Mouse (Mus musculus) forebrain, embryonic 14.5 days (tissue): ENCODE results near the gene Socs3. TPM values are rescaled to one million over a fixed set of nuclear protein-coding genes. Genes with fewer than 3 reads are reported as not detected.

Experiments used
- ATAC-seq: fragments of 200-750 bp; cut with Nextera tagmentation; 2 replicates; pipeline ENCODE4 v1.8.0; 2017; ENCODE audit warnings: mild to moderate bottlenecking, moderate library complexity
- DNase-seq: peaks from one replicate; pipeline ENCODE4 v3.0.0-alpha.2; 2015; ENCODE audit warnings: low spot score
- H3K27ac ChIP-seq: fragments of 300-500 bp; sonication (generic); 2 replicates; pipeline ENCODE4 v1.5.1; 2014; ENCODE audit warnings: low read depth, mild to moderate bottlenecking, control low read depth, low read length, moderate library complexity
- H3K27me3 ChIP-seq: fragments of 300-500 bp; sonication (generic); replicated peaks from 2 replicates; pipeline ENCODE4 v1.6.1; 2014; ENCODE audit warnings: low read length, control low read depth, mixed read lengths; ENCODE audit not compliant: control insufficient read depth, insufficient read depth
- H3K36me3 ChIP-seq: fragments of 300-500 bp; sonication (generic); 2 replicates; pipeline ENCODE4 v1.6.1; 2014; ENCODE audit warnings: low read length, control low read depth; ENCODE audit not compliant: control insufficient read depth, insufficient read depth
- H3K4me1 ChIP-seq: fragments of 300-500 bp; sonication (generic); 2 replicates; pipeline ENCODE4 v1.6.1; 2014; ENCODE audit warnings: antibody characterized with exemption, low read length, control low read depth; ENCODE audit not compliant: control insufficient read depth, insufficient read depth
- H3K4me2 ChIP-seq: fragments of 300-500 bp; sonication (generic); 2 replicates; pipeline ENCODE4 v1.6.1; 2014; ENCODE audit warnings: mild to moderate bottlenecking, control low read depth, low read length
- H3K4me3 ChIP-seq: fragments of 300-500 bp; sonication (generic); 2 replicates; pipeline ENCODE4 v1.5.1; 2014; ENCODE audit warnings: low read depth, low read length, control low read depth
- H3K9ac ChIP-seq: fragments of 300-500 bp; sonication (generic); 2 replicates; pipeline ENCODE4 v1.6.1; 2014; ENCODE audit warnings: mild to moderate bottlenecking, low read length, control low read depth, moderate library complexity
- H3K9me3 ChIP-seq: fragments of 300-500 bp; sonication (generic); replicated peaks from 2 replicates; pipeline ENCODE4 v1.6.1; 2016; ENCODE audit warnings: low read length, control low read depth, mixed read lengths; ENCODE audit not compliant: control insufficient read depth
- WGBS: fragments of 180-500 bp; shearing (Covaris S2); extraction: QIAGEN DNeasy Blood & Tissue Kit; methylation state at CpG from one replicate; pipeline ENCODE4 v1.1.7; 2014; 5-methylcytosine and 5-hydroxymethylcytosine counted together
- polyA plus RNA-seq: library from polyadenylated mRNA; unstranded; fragments of >200 nt; fragmentation: Nextera tagmentation; extraction: Ambion mirVana; gene quantifications from 2 replicates; pipeline ENCODE4 v1.2.1, GENCODE M21; 2014

Socs3 gene
- 8.1 and 8.7 TPM in 2 replicates for polyA plus RNA-seq

DNA sequence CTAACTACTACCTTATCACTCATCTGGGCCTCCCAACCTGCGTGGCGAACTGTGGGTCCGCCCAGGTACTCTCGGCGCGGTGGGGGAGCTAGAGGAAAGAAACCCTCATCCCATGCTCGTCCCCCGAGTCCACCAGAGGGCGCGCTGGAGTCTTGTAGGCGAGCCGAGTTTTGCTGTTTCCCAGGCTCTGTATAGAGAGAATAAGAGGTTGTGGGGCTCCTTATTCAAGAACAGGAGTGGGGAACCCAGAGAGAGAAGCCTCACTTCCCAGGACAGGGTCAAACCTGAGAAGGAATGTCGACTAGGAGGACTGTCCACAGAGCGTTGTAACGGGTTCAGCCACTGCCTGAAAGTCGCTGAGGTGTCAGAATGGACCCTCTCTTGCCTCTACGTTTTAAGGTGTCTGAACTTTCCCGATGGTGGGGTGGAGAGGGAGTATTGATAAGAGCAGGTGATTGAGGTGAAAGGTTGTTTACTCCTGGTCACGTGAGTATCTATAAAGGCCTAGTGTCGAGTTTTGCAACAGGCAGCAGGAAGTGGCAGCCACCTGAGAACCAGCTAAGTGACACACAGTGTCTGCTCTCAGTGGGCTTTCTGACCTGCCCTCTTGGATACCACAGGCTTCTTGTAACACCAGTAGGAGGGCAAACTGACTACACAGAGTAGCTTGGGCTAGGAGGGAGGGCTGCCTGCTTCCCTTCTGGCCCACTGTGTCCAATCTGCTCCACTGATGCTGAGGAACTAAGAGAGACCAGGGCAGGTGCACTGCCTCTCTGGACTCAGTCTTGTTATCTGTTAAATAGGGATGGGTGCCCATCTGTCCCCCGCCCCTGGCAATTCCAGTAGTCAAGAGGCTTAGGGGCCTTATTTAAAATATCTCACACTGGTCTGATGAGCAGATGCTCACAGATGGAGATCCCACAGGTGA lies at the start of gene Socs3:
Gene Socs3 (minus strand): TSS at position 103 of the 928 bp plus-strand sequence.
- H3K4me2 ChIP-seq: peak within 1 kb of the TSS; percentile 98
- no peaks in the 10 kb centered on the region; the same call in 1 of the 2 replicates for H3K27me3 ChIP-seq
- peak within 1 kb of the TSS; percentile 84 for H3K9ac ChIP-seq
- WGBS: 10% methylated on average over 21 of the region's 21 CpGs
- H3K4me1 ChIP-seq: peaks cover 32% of the 10 kb centered on the region
- peak within 1 kb of the TSS; percentile 92 for H3K27ac ChIP-seq
- H3K4me3 ChIP-seq: peak within 1 kb of the TSS; percentile 76
- no peaks in the 10 kb centered on the region for H3K9me3 ChIP-seq
- peaks cover 6% of the 10 kb centered on the region; the same call in 1 of the 2 replicates for H3K36me3 ChIP-seq
- ATAC-seq (peak; percentile 32), DNase-seq (peak; percentile 95)

DNA sequence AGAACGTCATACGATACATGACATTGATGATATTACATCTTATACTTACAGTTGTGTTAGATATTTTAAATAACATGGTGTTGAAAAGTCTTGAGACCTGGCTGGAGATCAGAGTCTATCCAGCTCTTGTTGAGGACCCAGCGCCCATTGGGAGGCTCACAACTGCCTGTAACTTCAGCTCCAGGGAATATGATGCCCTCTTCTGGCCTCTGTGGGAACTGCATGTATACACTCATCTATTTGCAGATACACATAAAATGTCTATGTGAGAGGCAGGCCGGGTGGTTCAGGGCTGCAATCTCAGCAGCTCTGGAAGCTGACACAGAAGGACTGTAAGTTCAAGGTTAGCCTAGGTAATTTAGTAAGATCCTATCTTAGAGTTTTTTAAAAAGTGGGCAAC lies 48.5 kb upstream of the Socs3 start:
- H3K36me3 ChIP-seq: peaks cover 40% of the 10 kb centered on the region
- H3K4me1 ChIP-seq: no peaks in the 10 kb centered on the region
- no peaks in the 10 kb centered on the region for H3K27me3 ChIP-seq
- DNase-seq: no peak
- ATAC-seq: no peak
- 92% methylated on average over 4 of the region's 4 CpGs for WGBS
- H3K27ac ChIP-seq: no peak overlapping the region
- no peak overlapping the region for H3K9ac ChIP-seq
- no peak overlapping the region for H3K4me3 ChIP-seq
- H3K4me2 ChIP-seq: no peak overlapping the region
- no peaks in the 10 kb centered on the region for H3K9me3 ChIP-seq

DNA sequence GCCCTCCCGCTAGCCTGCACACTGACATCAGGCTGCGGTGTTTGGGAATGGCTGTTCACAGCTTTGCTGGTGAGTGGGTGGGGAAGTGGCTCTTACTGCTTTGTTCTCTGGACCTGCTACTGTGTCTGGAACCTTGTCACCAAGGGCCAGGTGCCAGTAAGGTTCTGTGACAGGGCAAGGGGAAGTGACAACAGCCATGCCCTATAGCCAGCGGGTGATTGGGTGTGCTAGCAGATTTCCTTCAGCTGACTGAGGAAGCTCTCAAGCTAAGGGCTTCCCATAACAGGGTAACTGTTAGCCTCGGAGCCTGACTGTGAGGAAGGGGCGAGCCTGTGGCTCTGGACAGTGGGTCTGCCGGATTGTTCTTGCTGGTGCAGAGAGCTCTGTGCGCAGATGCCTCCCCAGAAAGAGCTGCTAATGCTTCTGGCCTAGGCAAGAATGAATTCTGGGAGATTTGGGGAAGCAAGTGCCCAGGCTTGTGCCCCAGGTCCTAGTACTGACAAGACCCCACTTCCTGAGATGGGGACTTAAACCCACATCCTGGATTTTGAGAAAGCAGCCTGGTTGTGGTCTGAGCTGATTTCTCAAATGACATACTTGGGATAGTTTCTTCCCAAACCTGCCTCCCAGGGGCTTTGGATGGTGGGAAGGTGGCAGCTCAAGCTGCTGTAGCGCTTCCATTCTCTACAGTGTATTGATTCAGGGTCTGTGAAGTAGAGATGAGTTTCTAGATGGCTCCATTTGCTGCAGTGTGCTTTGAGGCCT lies 45.7 kb upstream of the Socs3 start:
- Histone ChIP-seq H3K36me3 (peaks cover 46% of the 10 kb centered on the region), H3K4me3 (no peak overlapping the region), H3K9me3 (no peaks in the 10 kb centered on the region), H3K4me2 (no peak overlapping the region), H3K27ac (no peak overlapping the region), H3K9ac (no peak overlapping the region), H3K27me3 (no peaks in the 10 kb centered on the region), H3K4me1 (no peaks in the 10 kb centered on the region)
- WGBS: 94% methylated on average over 8 of the region's 8 CpGs
- ATAC-seq (no peak), DNase-seq (no peak)

DNA sequence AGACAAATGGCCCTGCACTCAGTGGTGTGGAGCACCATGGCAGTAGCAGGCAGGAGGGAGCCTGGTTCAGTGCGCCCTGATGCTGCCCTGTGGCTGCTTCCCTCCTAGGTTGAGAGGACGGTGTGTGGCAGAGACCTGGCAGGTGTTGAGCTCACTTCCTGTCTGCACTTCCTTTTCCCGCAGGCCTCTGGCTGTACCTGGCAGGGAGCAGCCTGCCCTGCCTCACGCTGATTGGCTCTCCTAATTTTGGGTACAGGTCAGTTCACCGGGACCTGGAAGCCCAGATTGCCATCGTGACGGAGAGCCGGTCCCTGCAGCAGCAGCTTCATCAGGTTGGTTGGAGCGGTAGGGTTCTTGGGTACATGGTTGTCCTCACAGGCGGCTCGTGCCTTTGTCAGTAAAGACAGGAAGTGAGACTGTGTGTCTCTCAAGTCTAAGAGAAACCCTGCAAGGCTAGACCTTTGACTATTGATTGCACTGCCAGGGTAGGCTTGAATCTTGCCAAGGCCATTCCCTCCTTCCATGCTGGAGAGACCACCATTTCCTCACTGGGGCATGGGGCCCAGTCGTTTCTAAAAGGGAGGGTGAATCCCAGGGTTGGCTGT lies 44.6 kb upstream of the Socs3 start:
- no peak overlapping the region for H3K27ac ChIP-seq

DNA sequence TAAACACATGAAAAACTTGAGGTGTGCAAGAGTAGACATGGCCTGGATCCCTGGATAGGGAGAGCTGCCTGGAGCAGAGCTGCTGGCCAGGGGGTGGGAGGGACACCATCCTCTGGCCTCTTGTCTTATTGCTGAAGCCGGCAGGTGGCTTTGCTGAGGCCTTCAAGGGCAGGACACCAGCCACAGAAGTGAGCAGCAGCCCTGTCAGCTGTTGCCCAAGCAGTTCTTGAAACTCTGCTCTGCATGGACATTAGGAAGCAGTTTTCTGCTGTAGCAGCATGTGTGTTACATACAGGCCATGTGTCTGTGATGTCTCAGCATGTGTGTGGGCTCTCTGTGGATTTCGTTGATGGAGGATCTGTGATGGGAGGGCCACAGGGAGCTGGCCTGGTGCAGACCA lies 43.5 kb upstream of the Socs3 start:
- 72% methylated on average over 2 of the region's 2 CpGs for WGBS
- Histone ChIP-seq H3K27ac (no peak overlapping the region), H3K9me3 (no peaks in the 10 kb centered on the region), H3K4me3 (no peak overlapping the region), H3K36me3 (peaks cover 33% of the 10 kb centered on the region), H3K4me2 (no peak overlapping the region), H3K4me1 (no peaks in the 10 kb centered on the region), H3K9ac (no peak overlapping the region), H3K27me3 (no peaks in the 10 kb centered on the region)
- ATAC-seq: no peak
- DNase-seq: no peak

More for the DNA sequence above, 44.6 kb upstream of the Socs3 start:
- Histone ChIP-seq H3K9ac (no peak overlapping the region), H3K27me3 (no peaks in the 10 kb centered on the region), H3K4me1 (no peaks in the 10 kb centered on the region), H3K9me3 (no peaks in the 10 kb centered on the region), H3K4me3 (no peak overlapping the region), H3K36me3 (peaks cover 37% of the 10 kb centered on the region), H3K4me2 (no peak overlapping the region)
- ATAC-seq (no peak), DNase-seq (no peak)
- WGBS: 90% methylated on average over 12 of the region's 12 CpGs

DNA sequence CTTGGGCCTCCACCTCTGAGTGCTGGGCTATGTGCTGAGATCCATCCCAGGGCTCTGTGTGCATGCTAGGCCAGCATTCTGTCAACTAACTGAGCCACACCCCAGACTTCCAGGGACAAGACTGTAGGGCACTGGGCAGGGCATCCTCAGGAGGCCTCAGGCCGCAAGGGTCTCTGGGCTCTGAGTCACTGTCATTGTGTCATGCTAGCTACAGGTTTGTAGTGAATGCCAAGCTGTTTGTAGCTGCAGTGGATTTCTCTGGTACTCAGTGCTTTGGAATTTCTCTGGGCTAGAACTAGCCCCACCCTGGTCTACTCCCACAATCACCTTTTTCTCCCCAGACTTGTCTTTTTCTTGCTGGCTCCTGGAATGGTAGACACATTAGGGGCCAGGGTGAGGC lies 42.7 kb upstream of the Socs3 start:
- no peak overlapping the region for H3K4me3 ChIP-seq
- H3K9me3 ChIP-seq: no peaks in the 10 kb centered on the region
- no peak for ATAC-seq
- 84% methylated on average over 1 of the region's 1 CpGs for WGBS
- H3K4me2 ChIP-seq: no peak overlapping the region
- H3K4me1 ChIP-seq: no peaks in the 10 kb centered on the region
- DNase-seq: no peak
- H3K36me3 ChIP-seq: peaks cover 26% of the 10 kb centered on the region
- no peak overlapping the region for H3K9ac ChIP-seq
- no peaks in the 10 kb centered on the region for H3K27me3 ChIP-seq
- no peak overlapping the region for H3K27ac ChIP-seq

DNA sequence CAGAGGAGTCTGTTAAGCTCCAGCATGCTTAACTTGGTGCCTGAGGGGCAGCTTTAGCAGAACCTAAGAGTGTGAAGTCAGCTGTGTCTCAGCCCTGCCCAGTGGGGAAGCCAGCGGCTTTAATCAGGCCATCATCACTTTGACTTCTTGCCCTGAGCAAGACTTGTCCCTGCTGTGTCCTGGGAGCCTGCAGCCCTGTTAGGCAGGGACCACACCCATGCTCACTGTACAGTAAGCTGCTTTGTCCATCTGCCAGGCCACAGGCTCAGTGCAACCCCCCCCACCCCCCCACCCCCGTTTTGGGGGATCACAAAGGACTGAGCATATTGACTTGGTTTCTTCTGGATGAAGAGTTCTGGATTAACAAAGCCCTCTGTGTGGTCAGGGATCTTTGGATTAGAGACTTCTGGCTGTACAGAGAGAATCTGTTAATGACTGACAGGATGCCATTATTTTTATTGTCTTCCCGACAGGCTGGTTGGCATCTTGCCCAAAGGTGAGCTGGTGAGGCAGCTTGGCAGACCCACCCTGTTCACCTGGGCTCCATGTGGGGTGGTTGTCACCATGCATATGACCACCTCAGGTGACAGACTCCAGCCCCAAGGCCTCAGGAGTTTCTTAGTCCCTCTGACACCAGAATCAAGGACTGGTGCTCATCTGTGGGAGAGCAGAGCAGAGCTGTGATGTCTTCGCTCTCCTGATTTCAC lies 40.2 kb upstream of the Socs3 start:
- no peak overlapping the region for H3K4me3 ChIP-seq
- H3K27me3 ChIP-seq: no peaks in the 10 kb centered on the region
- H3K27ac ChIP-seq: no peak overlapping the region
- ATAC-seq (no peak), DNase-seq (no peak)
- H3K36me3 ChIP-seq: peaks cover 30% of the 10 kb centered on the region
- 48% methylated on average over 4 of the region's 4 CpGs for WGBS
- H3K4me2 ChIP-seq: no peak overlapping the region
- no peak overlapping the region for H3K9ac ChIP-seq
- no peaks in the 10 kb centered on the region for H3K4me1 ChIP-seq
- no peaks in the 10 kb centered on the region for H3K9me3 ChIP-seq

DNA sequence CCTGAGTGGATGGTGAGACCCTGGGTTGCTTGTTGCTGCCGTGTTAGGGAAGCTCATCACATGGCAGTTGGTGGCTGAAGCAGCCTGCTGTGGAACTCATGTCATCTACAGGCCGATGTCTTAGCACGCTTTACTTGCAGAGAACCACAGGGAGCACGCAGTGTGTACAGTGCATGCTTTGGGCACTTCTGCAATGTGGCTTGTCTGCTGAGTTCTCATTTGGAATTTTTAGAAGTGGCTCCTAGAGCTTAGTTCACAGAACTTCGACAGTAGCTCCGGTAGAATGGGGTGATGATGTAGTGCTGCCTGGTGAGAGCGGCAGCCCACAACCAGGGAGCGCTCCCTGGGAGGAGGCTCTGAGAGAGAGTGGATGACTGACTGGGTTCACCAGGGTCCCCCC lies 39.0 kb upstream of the Socs3 start:
- H3K4me3 ChIP-seq: no peak overlapping the region
- 87% methylated on average over 8 of the region's 8 CpGs for WGBS
- no peaks in the 10 kb centered on the region for H3K4me1 ChIP-seq
- H3K27me3 ChIP-seq: no peaks in the 10 kb centered on the region
- DNase-seq: no peak
- H3K9ac ChIP-seq: no peak overlapping the region
- no peak overlapping the region for H3K4me2 ChIP-seq
- peaks cover 36% of the 10 kb centered on the region for H3K36me3 ChIP-seq
- H3K9me3 ChIP-seq: no peaks in the 10 kb centered on the region
- H3K27ac ChIP-seq: no peak overlapping the region
- ATAC-seq: no peak
